ENCODE assay signal across 33 mouse cellular contexts in genomic region chr5:117969681-117970427, GRCm38 (mm10). TPM values are rescaled to one million over a fixed set of nuclear protein-coding genes. Genes with fewer than 3 reads are reported as not detected.
DNase-seq lines count a peak whose midpoint lies in the region; ATAC-seq and TF ChIP-seq lines count a peak whose summit lies in the region.
"Had no signal": no experiment of that assay in that cellular context is flagged by ENCODE, and none has a peak within 500 bp of the region (broad histone marks: within the 10 kb centered on the region; RNA-seq: fewer than 3 reads in every experiment).

No protein-coding gene starts in this region.

- no peak overlapping the region for H3K27ac ChIP-seq in liver, postnatal 0 days (ENCODE audit: low read depth)
- no peak overlapping the region for H3K27ac ChIP-seq in liver, embryonic 12.5 days
- H3K27ac ChIP-seq in heart, embryonic 11.5 days (ENCODE audit: low read depth, low read length) = no peak overlapping the region
- H3K27ac ChIP-seq: embryonic facial prominence, embryonic 13.5 days; forebrain, embryonic 10.5 days; forebrain, embryonic 15.5 days; heart, embryonic 10.5 days; hindbrain, embryonic 12.5 days; hindbrain, postnatal 0 days; intestine, embryonic 15.5 days; kidney, postnatal 0 days; midbrain, embryonic 10.5 days; midbrain, embryonic 15.5 days; neural tube, embryonic 12.5 days had no signal

- 75% methylated on average over 10 of the region's 10 CpGs for WGBS in liver, postnatal 0 days (ENCODE audit: insufficient replicate concordance)
- WGBS in liver, embryonic 12.5 days (ENCODE audit: insufficient replicate concordance) = 73% methylated on average over 10 of the region's 10 CpGs
- WGBS in heart, embryonic 11.5 days (ENCODE audit: insufficient replicate concordance) = 81% methylated on average over 10 of the region's 10 CpGs

- TF ChIP-seq EP300 in liver, postnatal 0 days (IDR thresholded peaks at IDR 0.05; ENCODE audit: low read depth) = no peak

- no peaks in the 10 kb centered on the region for H3K9me3 ChIP-seq in liver, postnatal 0 days (ENCODE audit: low read length)
- H3K9me3 ChIP-seq in liver, embryonic 12.5 days (replicated peaks) = no peaks in the 10 kb centered on the region
- no peaks in the 10 kb centered on the region for H3K9me3 ChIP-seq in heart, embryonic 11.5 days (replicated peaks; ENCODE audit: control insufficient read depth, low read length)
- H3K9me3 ChIP-seq: embryonic facial prominence, embryonic 13.5 days; forebrain, embryonic 15.5 days; hindbrain, embryonic 12.5 days; intestine, embryonic 15.5 days; midbrain, embryonic 10.5 days; midbrain, embryonic 15.5 days; neural tube, embryonic 12.5 days had no signal

- ATAC-seq in liver, postnatal 0 days = peak; percentile 67
- no peak for ATAC-seq in liver, embryonic 12.5 days
- ATAC-seq in heart, embryonic 11.5 days (replicated peaks; ENCODE audit: insufficient number of reproducible peaks, low FRiP score, low TSS enrichment) = no peak
- ATAC-seq: CD4-positive, CD25-positive, alpha-beta regulatory T cell, adult 4 months; forebrain, embryonic 15.5 days; hindbrain, postnatal 0 days; intestine, embryonic 15.5 days; lung, postnatal 0 days; midbrain, embryonic 15.5 days had no signal

- no peak overlapping the region for H3K9ac ChIP-seq in liver, postnatal 0 days (replicated peaks)
- no peak overlapping the region for H3K9ac ChIP-seq in liver, embryonic 12.5 days
- H3K9ac ChIP-seq in heart, embryonic 11.5 days (ENCODE audit: low read depth, low read length) = no peak overlapping the region
- H3K9ac ChIP-seq: embryonic facial prominence, embryonic 13.5 days; forebrain, embryonic 15.5 days; hindbrain, embryonic 12.5 days; intestine, embryonic 15.5 days; midbrain, embryonic 15.5 days; neural tube, embryonic 12.5 days had no signal

- H3K27me3 ChIP-seq in liver, postnatal 0 days (ENCODE audit: insufficient read depth, low read length) = 0 out of 2 replicates have a peak, but pooled peaks cover 2% of the 10 kb centered on the region
- peaks cover 14% of the 10 kb centered on the region; the same call in 1 of the 2 replicates for H3K27me3 ChIP-seq in liver, embryonic 12.5 days (replicated peaks)
- H3K27me3 ChIP-seq in heart, embryonic 11.5 days (ENCODE audit: control insufficient read depth, insufficient read depth, low read length) = no peaks in the 10 kb centered on the region
- H3K27me3 ChIP-seq: embryonic facial prominence, embryonic 13.5 days; forebrain, embryonic 15.5 days; hindbrain, embryonic 12.5 days; intestine, embryonic 15.5 days; midbrain, embryonic 15.5 days; neural tube, embryonic 12.5 days had no signal

- no peak for DNase-seq in liver, postnatal 0 days
- DNase-seq in cerebellum, adult 11 months = peak; percentile 65
- peak; percentile 63 for DNase-seq in cerebellum, adult 8-10 months
- DNase-seq in cerebellum, postnatal 25 days = peak; percentile 70 to 86
- no peak for DNase-seq in thymus, adult 18-20 months
- DNase-seq: adrenal gland, adult 2 months; adrenal gland, postnatal 36 days; embryo, embryonic 11 days; gastrocnemius, postnatal 25 days; heart, adult 11 months; heart, postnatal 36 days; kidney, adult 8-10 months; kidney, postnatal 4 days; left cerebral cortex, postnatal 4 days; lung, adult 18-20 months; lung, postnatal 4 days; right cerebral cortex, postnatal 4 days; thymus, postnatal 25 days had no signal

- no peaks in the 10 kb centered on the region for H3K36me3 ChIP-seq in liver, postnatal 0 days (replicated peaks; ENCODE audit: insufficient read depth, low read length)
- no peaks in the 10 kb centered on the region for H3K36me3 ChIP-seq in liver, embryonic 12.5 days
- no peaks in the 10 kb centered on the region for H3K36me3 ChIP-seq in heart, embryonic 11.5 days (ENCODE audit: control insufficient read depth, insufficient read depth, low read length)
- H3K36me3 ChIP-seq: embryonic facial prominence, embryonic 13.5 days; forebrain, embryonic 10.5 days; forebrain, embryonic 15.5 days; heart, embryonic 10.5 days; hindbrain, embryonic 12.5 days; intestine, embryonic 15.5 days; midbrain, embryonic 10.5 days; midbrain, embryonic 15.5 days; neural tube, embryonic 12.5 days had no signal

- no peak overlapping the region for H3K4me2 ChIP-seq in liver, postnatal 0 days (ENCODE audit: low read depth, low read length)
- H3K4me2 ChIP-seq in liver, embryonic 12.5 days = no peak overlapping the region
- no peak overlapping the region for H3K4me2 ChIP-seq in heart, embryonic 11.5 days
- H3K4me2 ChIP-seq: embryonic facial prominence, embryonic 13.5 days; forebrain, embryonic 15.5 days; hindbrain, embryonic 12.5 days; intestine, embryonic 15.5 days; midbrain, embryonic 15.5 days; neural tube, embryonic 12.5 days had no signal

- TF ChIP-seq CTCF in liver, postnatal 0 days (IDR thresholded peaks at IDR 0.05; ENCODE audit: low read depth) = no peak

- no peak overlapping the region for H3K4me3 ChIP-seq in liver, postnatal 0 days (ENCODE audit: low read depth, low read length)
- no peak overlapping the region for H3K4me3 ChIP-seq in liver, embryonic 12.5 days
- H3K4me3 ChIP-seq in heart, embryonic 11.5 days (ENCODE audit: low read depth, low read length) = no peak overlapping the region
- H3K4me3 ChIP-seq: embryonic facial prominence, embryonic 13.5 days; forebrain, embryonic 10.5 days; forebrain, embryonic 15.5 days; heart, embryonic 10.5 days; hindbrain, embryonic 12.5 days; intestine, embryonic 15.5 days; midbrain, embryonic 10.5 days; midbrain, embryonic 15.5 days; neural tube, embryonic 12.5 days had no signal

- H3K4me1 ChIP-seq in liver, postnatal 0 days (ENCODE audit: insufficient read depth) = peaks cover 5% of the 10 kb centered on the region; the same call in 1 of the 2 replicates
- H3K4me1 ChIP-seq in liver, embryonic 12.5 days = peaks cover 11% of the 10 kb centered on the region
- H3K4me1 ChIP-seq in heart, embryonic 11.5 days (ENCODE audit: control insufficient read depth, insufficient read depth, low read length) = peaks cover 3% of the 10 kb centered on the region
- H3K4me1 ChIP-seq: forebrain, embryonic 15.5 days; midbrain, embryonic 10.5 days; midbrain, embryonic 15.5 days; neural tube, embryonic 12.5 days had no signal

RNA-seq across cellular contexts. Expression of gene Fbxo21, which starts 6.7 kb away (rescaled TPM):
- 29.9 and 33.0 TPM in 2 replicates for polyA plus RNA-seq in liver, postnatal 0 days (2015; fragmentation: Nextera tagmentation; extraction: Ambion mirVana)
- 28.1 and 28.3 TPM in 2 replicates for polyA plus RNA-seq in liver, embryonic 12.5 days (2016; fragmentation: Nextera tagmentation; extraction: Ambion mirVana)
- polyA plus RNA-seq in heart, embryonic 11.5 days (2014; fragmentation: Nextera tagmentation; extraction: Ambion mirVana) = 46.2 and 52.8 TPM in 2 replicates

RNA-seq across cellular contexts. Expression of gene Tesc, which starts 57.7 kb away (rescaled TPM):
- polyA plus RNA-seq in liver, postnatal 0 days (2015; fragmentation: Nextera tagmentation; extraction: Ambion mirVana) = 4.5 and 4.6 TPM in 2 replicates
- 1.5 and 2.0 TPM in 2 replicates for polyA plus RNA-seq in liver, embryonic 12.5 days (2016; fragmentation: Nextera tagmentation; extraction: Ambion mirVana)
- polyA plus RNA-seq in heart, embryonic 11.5 days (2014; fragmentation: Nextera tagmentation; extraction: Ambion mirVana) = 17.9 and 21.3 TPM in 2 replicates

Comparison
In these comparisons a context has a peak if more than half of its experiments do, and no peak if none do; other contexts are left out.
1. DNase-seq: peak in cerebellum, adult 11 months (single experiment), cerebellum, adult 8-10 months (single experiment) and cerebellum, postnatal 25 days (2 of 2); none in liver, postnatal 0 days (single experiment) and thymus, adult 18-20 months (0 of 2).